Mouse (Mus musculus): ENCODE measurements at regions not wholly inside any gene's neighbourhood (a gene's known extent, or its start where the extent isn't known, plus 50 kb on each side); places are given as distances from the start of the nearest gene placed in this dataset.

DNA sequence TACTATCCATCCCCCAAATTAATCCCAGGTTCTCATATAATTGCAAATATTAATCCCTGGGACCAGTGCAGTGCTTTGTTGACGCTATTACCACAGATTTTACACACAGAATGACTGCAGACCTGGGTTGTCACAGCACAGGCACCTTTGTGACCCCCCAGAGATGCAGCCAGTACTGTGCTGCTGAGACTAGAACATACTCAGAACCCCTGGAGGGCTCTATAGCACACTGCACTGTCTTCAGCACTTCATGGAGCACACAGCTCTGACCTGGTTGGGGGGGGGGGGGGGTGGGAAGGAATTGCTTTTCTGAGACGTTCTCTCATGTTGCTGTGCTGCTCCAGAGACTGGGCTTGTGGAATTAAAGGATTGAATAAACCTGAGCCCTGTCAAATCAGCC lies 154.9 kb upstream of the Gm34302 start:
- DNase-seq: no peak

DNA sequence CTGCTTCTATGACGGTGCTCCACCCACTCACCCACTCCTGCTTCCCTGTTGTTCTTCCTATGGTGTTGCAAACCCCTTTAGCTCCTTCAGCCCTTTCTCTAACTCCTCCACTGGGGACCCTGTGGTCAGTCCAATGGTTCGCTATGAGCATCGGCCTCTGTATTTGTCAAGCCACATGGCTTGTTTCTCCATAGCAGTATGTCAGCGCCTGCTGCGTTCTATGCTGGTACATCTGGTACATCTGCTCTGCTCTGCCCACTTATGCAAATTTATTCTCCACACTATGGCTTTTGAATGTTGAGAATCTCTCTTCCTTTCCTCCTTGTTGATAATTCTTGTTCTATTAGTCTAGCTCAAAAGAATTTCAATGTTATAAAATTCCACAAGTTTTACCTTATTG lies 154.2 kb upstream of the Gm34302 start:
- no peak for DNase-seq

DNA sequence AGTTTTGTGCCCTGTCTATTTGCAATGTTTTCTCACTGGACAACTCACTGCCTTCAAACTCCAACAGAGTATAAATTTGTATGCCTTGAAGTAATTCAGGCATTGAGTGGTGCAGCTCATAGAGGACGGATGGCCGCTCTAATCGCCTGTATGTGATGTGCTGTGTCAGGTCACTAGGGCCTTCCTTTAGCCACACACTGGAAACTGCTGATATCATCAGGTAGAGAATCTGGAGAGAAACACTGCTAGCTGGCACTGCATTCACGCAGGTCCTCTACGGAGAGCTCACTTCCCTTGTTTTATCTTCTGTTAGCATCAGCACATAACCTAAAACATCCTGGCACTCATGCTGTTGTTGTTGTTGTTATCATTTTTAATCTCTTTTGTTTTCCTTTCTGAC lies 144.0 kb upstream of the Gm34302 start:
- no peak for DNase-seq

DNA sequence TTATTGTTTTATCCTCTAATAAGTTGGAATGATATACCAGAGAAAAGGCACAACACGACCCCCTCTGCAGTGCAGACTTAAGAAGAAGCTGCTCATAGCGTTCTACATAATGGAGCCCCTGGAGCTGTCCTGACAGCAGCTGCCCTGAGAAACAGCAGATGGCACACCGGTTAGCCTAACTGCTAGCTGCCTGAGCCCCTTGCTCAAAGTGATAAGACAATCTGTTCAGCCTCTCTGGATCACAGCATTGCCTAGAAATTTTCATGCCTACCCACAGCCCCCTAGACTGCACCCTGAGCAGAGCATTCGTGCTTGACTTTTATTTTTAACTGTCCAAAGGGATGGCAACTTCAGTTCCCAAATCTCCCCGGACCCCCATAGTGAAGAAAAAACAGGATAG lies 132.4 kb upstream of the Gm34302 start:
- DNase-seq: no peak

DNA sequence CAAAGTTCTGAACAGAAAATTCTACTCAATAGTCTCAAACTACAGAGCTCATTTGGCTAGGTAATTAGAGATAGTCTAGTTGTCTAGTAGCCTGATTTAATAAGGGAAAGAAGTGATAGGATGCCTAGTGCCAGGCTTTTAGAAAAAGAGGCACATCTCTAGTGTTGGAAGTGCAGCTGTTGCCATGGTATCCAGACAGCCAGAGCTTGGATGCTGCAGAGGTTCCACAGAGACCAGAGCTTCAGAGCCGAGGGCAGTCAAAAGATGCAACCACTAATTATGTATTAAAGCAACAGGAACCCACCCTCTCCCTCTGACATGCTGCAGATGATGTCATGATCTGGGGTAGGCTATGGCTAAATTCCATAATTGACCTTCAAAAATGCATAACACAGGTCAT lies 130.0 kb upstream of the Gm34302 start:
- no peak for DNase-seq

GRCm38 (mm10) chr3:63612767-63613363 lies 129.2 kb upstream of the Gm34302 start:
- DNase-seq: no peak

DNA sequence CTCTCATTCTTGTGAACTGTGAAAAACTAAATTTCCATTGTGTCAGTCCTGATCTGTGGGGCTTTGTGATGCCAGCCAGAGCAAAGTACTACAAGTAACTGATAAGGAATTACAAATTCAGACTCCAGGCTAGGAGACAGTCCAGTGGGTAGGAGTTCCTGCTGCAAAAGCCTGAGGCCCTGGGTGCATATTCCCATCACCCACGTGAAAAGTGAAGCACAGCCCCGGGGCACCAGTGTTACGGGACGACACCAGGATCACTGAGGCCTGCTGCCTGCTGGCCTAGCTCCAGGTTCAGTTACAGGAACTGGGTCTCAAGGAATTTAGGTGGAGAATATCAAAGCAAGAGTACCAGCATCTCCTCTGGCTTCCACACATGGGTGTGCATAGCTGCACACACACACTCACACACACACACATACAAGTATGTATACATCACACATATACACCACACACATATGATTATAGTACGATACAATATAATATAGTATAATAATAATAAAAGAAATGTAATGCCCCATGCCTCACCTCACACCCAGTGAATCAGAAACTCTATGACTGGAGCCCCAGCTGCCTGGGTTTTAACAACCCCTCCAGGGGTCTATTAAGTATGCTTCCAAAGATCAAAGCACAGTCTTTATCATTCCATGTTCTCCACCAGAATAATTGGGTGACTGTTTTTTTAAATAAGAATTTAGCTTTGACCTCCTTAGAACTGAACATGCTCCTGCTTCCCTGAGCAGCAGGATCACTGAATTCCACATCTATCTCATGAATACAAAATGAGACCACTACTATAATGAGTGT lies 126.6 kb upstream of the Gm34302 start:
- DNase-seq: no peak

DNA sequence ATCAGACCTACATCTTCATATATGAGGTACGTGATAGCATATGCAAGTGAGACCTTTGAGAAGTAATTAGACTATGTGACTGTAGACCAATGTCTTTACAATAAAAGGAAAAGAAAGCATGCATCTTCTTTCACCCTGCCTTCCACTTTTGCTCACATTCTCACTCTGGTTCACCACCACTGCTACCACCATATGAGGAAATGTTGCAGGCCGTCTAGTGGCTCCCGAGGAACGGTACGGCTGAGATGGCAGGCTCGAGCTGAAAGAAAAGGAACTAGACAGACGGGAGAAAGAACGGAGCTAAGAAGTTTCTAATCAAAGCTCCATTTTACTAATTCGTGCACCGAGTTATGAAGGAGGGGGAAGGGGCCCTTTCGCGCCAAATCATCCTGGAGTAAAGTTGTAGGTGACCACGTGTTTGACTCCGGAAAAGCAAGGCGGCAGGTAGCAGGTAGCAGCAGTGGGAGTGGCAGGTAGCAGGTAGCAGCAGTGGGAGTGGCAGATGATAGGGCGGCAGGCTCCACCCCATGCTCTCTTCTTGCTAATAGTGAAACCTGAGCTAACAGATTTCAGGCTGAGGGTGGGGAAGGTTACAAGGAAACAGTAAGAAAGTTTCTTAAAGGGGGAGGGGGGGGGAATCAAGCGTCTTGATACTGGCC lies 125.9 kb upstream of the Gm34302 start:
- DNase-seq: peak; percentile 9

- DNase-seq: no peak
These were observed 99.3 kb upstream of the Gm34302 start for GRCm38 (mm10) chr3:63582717-63583696.

DNA sequence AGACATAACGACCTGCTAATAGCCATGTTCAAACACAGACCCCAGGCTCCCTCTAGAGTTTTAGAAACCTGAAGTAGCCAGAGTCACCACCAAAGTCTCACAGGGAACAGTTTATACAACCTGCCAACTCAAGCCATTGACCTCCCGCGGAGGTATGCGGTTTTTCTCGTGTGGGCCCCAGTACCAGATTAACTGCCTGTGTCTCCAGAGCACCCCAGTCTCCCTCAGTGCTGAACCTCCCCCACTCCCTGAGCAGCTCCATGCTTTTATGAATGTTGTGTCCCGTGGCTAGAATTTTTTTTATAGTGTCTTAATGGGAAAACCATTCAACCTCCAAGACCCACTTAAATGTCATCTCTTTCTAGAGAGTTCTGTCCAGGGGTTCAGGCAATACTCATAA lies 98.5 kb upstream of the Gm34302 start:
- DNase-seq: no peak

DNA sequence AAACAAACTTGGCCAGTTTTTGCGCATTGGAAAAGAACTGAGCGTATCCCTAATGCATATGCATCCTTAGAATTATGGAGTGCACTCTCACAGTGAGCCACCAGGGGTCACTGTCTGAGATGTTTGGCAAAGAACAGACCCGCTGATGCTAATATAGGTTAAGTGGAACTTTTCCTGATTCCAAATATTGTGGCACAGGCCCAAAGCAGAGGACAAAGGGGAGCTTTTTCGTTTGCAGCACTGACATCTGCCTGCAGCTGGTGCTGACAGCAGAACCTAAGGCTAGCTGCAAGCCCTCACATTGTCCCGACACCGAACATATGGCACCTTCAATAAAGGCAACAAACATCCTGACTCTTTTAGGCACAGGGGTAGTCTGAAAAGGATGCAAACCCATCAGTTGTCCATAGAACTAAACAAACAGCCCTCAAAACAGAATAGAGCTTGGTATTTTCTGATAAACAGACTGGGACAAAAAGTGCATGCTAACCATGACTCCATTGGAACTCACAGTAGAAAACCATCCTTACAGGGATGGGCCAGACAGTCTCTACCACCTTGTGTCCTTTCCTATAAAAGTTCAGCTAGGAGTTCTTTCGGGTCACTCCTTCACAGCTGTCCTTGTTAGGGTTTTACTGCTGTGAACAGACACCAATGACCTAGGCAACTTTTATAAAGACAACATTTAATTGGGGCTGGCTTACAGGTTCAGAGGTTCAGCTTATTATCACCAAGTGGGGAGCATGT lies 87.1 kb upstream of the Gm34302 start:
- peak; percentile 72 for DNase-seq

DNA sequence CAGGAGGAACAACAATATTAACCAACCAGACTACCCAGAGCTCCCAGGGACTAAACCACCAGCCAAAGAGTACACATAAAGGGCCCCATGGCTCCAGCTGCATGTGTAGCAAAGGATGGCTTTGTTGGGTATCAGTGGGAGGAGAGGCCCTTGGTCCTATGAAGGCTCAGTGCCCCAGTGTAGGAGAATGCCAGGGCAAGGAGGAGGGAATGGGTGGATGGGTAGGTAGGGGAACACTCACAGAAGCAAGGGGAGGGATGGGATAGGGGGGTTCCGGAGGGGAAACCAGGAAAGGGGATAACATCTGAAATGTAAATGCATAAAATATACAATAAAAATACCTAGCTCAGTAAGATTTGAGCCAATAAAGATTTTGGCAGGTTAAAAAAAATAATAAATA lies 86.4 kb upstream of the Gm34302 start:
- DNase-seq: no peak

- DNase-seq: no peak
These were observed 85.4 kb upstream of the Gm34302 start for GRCm38 (mm10) chr3:63569004-63569596.

DNA sequence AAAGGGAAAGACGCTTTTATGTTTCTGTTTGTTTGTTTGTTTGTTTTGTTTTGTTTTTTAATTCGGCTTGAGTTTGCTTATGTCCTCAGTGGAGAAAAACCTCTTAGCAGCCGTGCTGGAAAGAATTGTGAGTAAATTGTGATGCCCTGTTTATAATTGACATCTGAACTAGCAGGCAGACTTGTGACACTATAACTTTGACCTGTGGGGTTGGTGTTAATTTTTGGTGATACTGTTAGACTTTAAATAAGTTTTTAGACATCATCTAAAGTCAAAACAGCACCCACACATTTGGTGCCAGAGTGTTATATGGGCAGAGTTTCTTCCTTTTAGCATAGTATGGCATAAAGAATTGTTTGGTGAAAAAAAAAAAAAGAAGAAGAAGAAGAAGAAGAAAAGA lies 84.0 kb upstream of the Gm34302 start:
- DNase-seq: no peak

GRCm38 (mm10) chr3:63563057-63563456 lies 79.4 kb upstream of the Gm34302 start:
- DNase-seq: no peak

- DNase-seq: no peak
These were observed 78.9 kb upstream of the Gm34302 start for GRCm38 (mm10) chr3:63562532-63562931.

- no peak for DNase-seq
These were observed 77.1 kb upstream of the Gm34302 start for GRCm38 (mm10) chr3:63560745-63561151.

GRCm38 (mm10) chr3:63556741-63557140 lies 73.1 kb upstream of the Gm34302 start:
- DNase-seq: no peak

DNA sequence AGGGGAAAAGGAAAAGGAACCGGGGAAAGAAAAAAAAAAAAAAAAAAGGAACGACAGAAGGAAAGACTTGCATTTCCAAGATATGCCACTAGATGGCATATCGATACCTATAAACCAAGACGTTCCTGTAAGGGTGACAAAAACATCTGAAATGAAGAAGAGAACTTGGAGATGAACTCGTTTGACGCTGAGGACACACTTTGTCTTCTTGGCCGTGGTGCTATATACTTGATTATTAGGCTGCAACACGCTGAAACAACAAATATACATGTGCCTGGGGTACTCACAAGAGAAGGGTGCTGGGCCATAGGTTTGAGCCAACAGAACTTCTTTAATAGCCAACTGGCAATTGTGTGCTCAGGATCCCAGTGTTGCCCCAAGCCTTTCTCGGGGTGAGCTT lies 71.2 kb upstream of the Gm34302 start:
- peak; percentile 56 for DNase-seq

DNA sequence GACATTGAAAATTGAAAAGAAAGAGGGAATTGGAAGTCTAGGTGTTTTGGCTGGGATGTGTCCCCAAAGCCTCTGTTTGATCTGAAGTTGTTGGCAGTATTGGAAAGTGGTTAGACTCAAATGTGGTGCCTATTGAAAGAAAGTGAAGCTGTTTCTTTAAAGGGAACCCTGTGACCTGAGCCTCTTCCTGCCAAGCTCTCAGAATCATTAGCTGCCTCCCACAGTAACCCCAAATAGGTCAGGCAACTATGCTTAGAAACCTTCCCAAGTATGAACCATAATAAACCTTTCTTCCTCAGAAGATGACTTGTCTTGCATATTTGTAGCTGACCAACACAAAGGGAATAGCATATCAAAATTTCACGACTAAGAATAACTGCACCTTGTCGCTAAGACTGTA lies 69.7 kb upstream of the Gm34302 start:
- DNase-seq: no peak

DNA sequence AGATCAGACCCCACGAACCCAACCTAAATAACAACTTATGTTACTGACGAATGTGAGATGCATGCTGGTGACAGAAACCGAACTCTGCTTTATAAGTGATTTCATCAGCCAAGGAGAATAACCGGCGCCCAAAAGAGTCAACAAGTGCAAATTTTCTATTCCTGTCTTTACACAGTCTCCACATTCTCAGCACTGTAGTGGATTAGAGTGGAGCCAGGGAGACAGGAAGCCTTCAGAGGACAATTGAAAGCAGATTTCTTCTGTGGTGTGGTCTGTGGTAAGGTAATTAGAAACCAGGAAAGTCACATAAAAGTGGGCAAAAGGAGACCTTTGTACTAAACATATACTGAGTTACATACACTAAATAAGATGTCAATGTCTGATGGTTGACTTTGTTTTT lies 68.0 kb upstream of the Gm34302 start:
- no peak for DNase-seq

All from lung, postnatal 10 days (tissue).